Mouse (Mus musculus) gastrocnemius, postnatal 25 days (tissue): ENCODE data around the gene Slc35a5. TPM values are rescaled to one million over a fixed set of nuclear protein-coding genes. Genes with fewer than 3 reads are reported as not detected.

Experiments
- DNase-seq: peaks from one replicate; pipeline ENCODE4 v3.0.0; 2022
- total RNA-seq, 2 experiments: library from RNA; stranded (reverse); gene quantifications; 1 replicate in 1 of 2; 2 replicates in 1 of 2; pipeline ENCODE4 v1.2.3; 2021

The Slc35a5 gene
- total RNA-seq, 2 experiments from 2014 or later: 4.8 to 5.9 TPM

- no peak for DNase-seq
These were observed 41.3 kb downstream of the Slc35a5 start for GRCm38 (mm10) chr16:45117200-45117599.

GRCm38 (mm10) chr16:45110498-45110897 is 48.0 kb downstream of the Slc35a5 start:
- DNase-seq: peak; percentile 64

DNA sequence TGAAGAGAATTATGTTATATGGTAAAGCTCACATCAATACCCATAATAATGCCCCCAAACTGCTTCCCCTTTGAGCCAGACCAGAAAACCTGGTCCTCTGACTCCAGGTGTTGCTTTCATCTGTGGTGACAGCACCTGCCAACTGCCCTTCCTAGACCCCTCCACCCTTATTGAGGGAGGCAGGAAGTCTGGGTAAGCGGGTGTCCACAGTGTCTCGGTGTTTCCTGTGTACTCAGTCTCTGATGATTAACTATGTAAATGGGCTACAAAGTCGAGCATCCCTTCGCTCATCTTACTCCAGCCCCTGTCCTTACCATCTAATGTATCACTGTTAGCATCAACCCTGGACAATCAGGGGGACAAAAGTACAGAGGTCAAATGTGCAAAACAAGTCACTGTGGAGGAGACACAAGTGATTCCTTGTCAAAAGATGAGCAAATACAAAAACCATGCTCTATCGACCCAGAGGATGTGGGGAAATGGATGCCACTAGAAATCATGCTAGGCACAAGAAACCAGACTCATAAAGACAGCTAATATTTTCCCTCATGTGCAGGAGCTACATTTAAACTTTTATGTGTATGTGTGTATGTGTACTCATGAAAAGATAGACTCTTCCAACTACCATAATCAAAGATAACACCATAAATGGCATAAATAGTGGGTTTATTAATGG is 50.2 kb downstream of the Slc35a5 start:
- DNase-seq: no peak

DNA sequence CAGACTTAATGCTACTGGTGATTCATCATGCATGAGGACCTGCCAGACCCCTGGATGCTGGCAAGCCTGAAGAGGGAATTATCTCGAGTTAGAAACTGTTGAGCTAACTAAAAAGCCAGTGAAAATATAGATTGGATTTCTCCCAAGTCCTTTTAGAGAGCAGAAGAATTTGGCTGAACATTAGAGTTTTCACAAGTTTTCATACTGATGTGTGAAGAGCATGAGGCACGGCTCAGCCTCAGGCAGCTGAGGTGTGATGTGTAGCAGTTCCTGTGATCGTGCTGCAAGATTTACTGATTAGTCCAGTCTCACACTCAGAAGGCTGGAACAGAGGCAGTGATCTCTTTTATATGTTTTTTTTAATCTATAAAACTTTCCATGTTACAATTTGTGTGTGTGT is 53.5 kb downstream of the Slc35a5 start:
- no peak for DNase-seq

GRCm38 (mm10) chr16:45100892-45101291 is 57.6 kb downstream of the Slc35a5 start:
- DNase-seq: no peak

- DNase-seq: no peak
These were observed 59.7 kb downstream of the Slc35a5 start for GRCm38 (mm10) chr16:45098886-45099210.

- no peak for DNase-seq
These were observed 60.2 kb downstream of the Slc35a5 start for GRCm38 (mm10) chr16:45098186-45098885.

DNA sequence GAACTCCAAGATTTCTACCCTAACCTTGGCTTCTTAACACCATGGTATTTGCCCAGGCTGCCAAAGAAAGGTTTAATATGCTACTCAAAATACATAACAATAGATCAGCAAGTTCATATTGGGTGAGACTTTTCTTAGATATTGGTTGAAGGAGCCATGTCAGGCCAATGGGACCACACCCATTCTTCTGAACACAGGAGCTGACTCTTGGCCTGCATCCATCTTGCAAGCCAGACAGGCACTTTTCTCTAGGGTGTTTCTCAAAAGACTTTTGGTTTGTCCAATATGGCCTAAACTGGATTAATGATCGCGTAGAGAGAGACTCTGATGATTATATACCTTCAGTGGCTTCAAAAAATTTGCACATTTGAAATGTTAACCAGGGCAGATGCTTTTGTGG is 61.0 kb downstream of the Slc35a5 start:
- DNase-seq: no peak

DNA sequence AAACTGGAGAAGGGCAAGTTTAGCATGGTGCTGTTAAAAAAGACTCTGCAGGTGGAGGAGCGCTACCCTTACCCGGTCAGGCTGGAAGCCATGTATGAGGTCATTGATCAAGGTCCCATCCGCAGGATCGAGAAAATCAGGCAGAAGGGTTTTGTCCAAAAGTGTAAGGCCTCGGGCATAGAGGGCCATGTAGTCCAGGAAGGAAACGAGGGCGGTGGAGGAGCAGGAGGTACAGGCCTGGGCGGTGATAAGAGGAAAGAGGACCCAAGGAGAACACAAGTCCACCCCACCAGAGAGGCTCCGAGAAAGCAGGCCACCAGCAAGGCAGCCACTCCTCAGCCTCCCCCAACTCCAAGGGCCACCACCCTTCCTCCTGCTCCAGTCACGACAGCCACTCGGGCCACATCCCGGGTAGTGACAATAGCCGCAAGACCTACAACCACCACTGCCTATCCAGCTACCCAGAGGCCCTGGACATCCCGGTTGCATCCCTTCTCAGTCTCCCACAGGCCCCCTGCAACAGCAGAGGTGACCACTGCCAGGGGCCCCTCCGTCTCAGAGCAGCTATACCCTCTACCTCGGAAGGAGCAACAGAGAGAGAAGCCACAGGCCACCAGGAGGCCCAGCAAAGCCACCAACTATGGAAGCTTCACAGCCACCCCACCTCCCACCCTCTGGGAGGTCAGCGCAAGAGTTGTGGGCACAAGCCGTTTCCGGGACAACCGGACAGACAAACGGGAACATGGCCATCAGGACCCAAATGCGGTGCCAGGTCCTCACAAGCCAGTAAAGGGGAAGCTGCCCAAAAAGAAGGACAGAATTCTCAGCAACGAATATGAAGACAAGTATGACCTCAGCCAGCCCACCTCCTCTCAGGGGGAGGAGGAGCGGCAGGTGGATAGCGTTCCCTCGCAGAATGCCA is 62.7 kb downstream of the Slc35a5 start:
- no peak for DNase-seq

- no peak for DNase-seq
These were observed 63.5 kb downstream of the Slc35a5 start for GRCm38 (mm10) chr16:45095030-45095429.

- DNase-seq: no peak
These were observed 64.3 kb downstream of the Slc35a5 start for GRCm38 (mm10) chr16:45094136-45094756.

- DNase-seq: no peak
These were observed 65.3 kb downstream of the Slc35a5 start, which contains the start of gene Ccdc80 for GRCm38 (mm10) chr16:45093137-45093731. Gene Ccdc80 (plus strand): TSS chr16:45093402.

DNA sequence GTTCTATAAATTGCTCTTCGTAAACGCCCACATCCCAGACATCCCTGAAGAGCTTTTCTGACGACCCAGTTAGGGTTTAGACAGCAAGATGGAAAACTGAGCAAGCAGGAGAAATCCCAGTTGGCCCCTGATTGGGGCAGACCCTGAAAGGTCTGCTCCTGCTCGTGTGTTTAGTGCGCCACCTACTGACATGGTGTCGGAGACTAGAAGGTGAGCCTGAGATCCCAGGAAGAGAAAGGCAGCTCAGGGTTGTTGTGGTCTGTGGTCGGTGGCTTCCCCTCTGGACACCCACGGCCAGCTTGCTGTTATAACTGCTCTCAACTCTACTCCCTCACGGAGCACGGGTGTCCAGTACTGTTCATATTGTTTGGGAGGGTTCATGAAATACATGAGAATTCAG is 68.5 kb downstream of the Slc35a5 start:
- DNase-seq: peak; percentile 50

Other genes starting within 250 kb of the Slc35a5 start
- not detected for gene Cd200r3, start 215.0 kb downstream of the Slc35a5 start, total RNA-seq
- 10 to 100 TPM; 25.1 to 75.4 TPM for gene Ccdc80, start 65.3 kb downstream of the Slc35a5 start, total RNA-seq
- 10 to 100 TPM; 18.4 to 19.2 TPM for gene Atg3, start 79 bp upstream of the Slc35a5 start, total RNA-seq
- gene Btla, start 65.6 kb upstream of the Slc35a5 start, total RNA-seq: under 1 TPM in 1 of 2 experiments, not detected in 1; 0.23 TPM